Mouse (Mus musculus): ENCODE results near the gene Dcaf12. TPM values are rescaled to one million over a fixed set of nuclear protein-coding genes. Genes with fewer than 3 reads are reported as not detected.
A peak's percentile ranks its signal among the peaks of the same experiment; 100 is the strongest.

The Dcaf12 gene
- polyA plus RNA-seq, 1 experiment, result 34.1 TPM

DNA sequence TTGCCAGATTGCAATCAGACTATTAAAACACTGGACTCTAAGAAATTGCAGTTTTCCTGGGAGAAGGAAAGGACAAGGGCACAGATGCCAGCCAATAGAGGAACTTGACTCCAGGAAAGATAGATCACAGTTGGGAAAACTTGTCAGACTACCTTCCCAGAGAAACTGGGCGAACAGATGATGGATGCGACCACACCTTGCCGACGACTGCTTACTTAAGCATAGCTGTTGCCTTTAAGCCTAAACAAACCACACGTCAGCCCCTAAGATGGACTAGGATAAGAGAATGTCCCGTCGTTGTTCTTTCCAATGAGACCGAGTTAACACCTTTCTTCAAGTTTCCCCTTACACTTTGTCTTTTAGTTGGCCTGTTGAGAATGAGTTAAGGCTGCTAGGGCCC lies 484 bp upstream of the Dcaf12 start:
- peak overlapping the region; percentile 65 for H3K27ac ChIP-seq (ENCODE audit: insufficient read depth, low read length)
- peak overlapping the region; percentile 80 for H3K4me3 ChIP-seq (ENCODE audit: insufficient read depth, low read length)
- peaks cover 9% of the 10 kb centered on the region for H3K4me1 ChIP-seq (ENCODE audit: control insufficient read depth, insufficient read depth, low read length)
- no peak for TF ChIP-seq POLR2A (IDR thresholded peaks at IDR 0.05; ENCODE audit: extremely low read depth, insufficient read depth, low read length)
- no peak for TF ChIP-seq CTCF (IDR thresholded peaks at IDR 0.05; ENCODE audit: extremely low read depth, insufficient read depth, low read length)

DNA sequence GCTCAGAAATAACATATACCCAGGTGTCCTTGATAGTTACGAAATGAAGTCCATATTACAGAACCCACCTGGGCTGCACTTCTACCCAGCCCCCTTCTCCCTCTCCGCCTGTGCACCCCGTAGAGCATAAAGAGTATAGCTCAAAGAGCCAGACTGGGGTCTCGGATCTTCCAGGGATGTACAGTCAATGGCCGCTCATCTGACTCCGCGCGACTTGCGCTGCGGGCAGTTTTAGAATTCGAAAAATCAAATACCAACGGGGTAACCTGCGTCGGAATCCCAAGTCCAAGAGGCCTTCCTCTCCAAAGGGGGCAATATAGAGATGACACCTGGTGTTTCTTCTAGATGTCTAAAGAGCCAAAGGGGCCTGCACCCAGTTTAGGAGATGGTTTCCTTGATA lies 967 bp downstream of the Dcaf12 start:
- H3K27ac ChIP-seq (ENCODE audit: insufficient read depth, low read length), result no peak overlapping the region
- peak overlapping the region; percentile 80 for H3K4me3 ChIP-seq (ENCODE audit: insufficient read depth, low read length)
- TF ChIP-seq POLR2A (IDR thresholded peaks at IDR 0.05; ENCODE audit: extremely low read depth, insufficient read depth, low read length) (no peak), CTCF (IDR thresholded peaks at IDR 0.05; ENCODE audit: extremely low read depth, insufficient read depth, low read length) (no peak)
- peaks cover 9% of the 10 kb centered on the region for H3K4me1 ChIP-seq (ENCODE audit: control insufficient read depth, insufficient read depth, low read length)

DNA sequence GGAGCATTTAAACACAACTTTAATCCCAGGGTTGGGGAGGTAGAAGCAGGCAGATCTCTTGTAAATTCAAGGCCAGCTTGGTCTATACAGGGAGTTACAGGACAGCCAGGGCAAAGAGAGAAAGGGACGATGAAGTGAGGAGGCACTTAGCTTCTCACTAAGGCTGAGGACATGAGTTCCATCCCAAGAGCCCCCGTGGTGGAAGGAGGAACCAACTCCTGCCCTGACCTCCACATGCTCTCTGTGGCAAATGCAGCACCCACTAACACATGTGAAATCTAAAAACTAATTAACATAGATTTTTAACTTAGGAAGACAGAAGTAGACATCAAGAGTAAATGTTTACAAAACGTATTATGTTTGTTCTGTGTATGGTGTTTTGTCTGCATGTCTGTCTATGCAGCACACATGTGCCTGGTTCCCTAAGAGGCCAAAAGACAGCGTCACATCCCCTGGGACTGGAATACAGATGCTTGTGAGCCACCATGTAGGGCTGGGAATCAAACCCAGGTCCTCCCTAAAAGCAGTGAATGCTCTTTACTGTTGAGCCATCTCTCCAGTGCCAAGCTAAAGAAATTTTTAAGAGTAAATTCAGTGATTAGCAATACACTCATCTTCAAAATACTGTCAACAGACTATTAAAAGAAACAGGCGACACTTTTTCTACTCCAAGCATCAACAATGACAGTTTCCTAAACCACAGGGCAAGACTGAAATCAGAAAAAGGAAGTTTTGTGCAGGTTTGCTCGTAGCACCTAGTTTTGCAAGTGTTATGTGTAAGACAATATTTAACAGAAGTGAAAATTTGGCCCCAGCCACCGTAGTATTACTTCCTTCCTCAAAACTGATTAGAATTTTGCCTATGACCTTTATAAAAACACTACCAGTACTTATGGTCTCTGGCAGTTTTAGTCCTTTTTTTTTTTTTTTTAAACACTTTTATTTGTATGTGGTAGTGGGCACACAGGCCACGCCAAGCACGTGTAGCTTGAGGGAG lies 3.8 kb downstream of the Dcaf12 start:
- H3K27ac ChIP-seq (ENCODE audit: insufficient read depth, low read length), result no peak overlapping the region
- H3K4me1 ChIP-seq (ENCODE audit: control insufficient read depth, insufficient read depth, low read length), result peaks cover 9% of the 10 kb centered on the region
- TF ChIP-seq POLR2A (IDR thresholded peaks at IDR 0.05; ENCODE audit: extremely low read depth, insufficient read depth, low read length) (no peak), CTCF (IDR thresholded peaks at IDR 0.05; ENCODE audit: extremely low read depth, insufficient read depth, low read length) (no peak)
- no peak overlapping the region for H3K4me3 ChIP-seq (ENCODE audit: insufficient read depth, low read length)

DNA sequence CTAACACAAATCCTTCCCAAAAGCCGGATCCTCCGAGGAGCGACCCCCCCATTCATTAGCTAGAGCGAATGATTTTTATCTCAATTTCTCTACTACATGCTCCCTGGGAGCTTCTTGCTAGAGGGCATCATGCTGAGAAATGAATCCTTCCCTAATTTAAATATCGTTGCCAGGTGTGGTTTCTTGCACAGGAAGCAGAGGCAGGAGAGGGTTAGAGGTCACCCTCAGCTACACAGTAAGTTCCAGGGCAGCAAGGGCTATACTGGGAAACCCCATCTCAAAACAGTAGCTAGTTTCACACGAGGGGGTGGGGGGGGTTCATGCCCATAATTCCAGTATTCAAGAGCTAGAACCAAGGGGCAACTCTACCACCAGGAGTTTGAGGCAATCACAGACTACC lies 7.3 kb downstream of the Dcaf12 start:
- Histone ChIP-seq H3K4me1 (ENCODE audit: control insufficient read depth, insufficient read depth, low read length) (no peaks in the 10 kb centered on the region; the same call in 1 of the 2 replicates), H3K27ac (ENCODE audit: insufficient read depth, low read length) (no peak overlapping the region), H3K4me3 (ENCODE audit: insufficient read depth, low read length) (no peak overlapping the region)
- TF ChIP-seq POLR2A (IDR thresholded peaks at IDR 0.05; ENCODE audit: extremely low read depth, insufficient read depth, low read length) (no peak), CTCF (IDR thresholded peaks at IDR 0.05; ENCODE audit: extremely low read depth, insufficient read depth, low read length) (no peak)

DNA sequence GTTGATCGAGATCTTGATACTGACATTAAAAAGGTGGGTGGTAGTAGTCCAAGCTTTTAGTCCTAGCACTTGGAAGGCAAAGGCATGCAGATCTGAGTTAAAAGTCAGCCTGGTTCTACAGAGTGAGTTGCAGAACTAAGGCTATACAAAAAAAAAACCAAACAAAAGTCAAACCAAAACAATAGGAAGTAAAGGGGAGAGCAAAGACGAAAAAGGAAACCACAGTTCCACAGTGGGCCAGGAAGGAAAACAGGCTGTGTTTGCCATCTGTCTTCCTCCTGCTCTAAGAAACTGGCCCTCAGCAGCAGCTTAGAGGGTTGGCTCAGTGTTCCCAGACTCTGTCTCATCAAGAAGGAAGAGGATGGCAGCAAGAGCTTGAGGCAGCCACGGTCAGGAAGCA lies 10.4 kb downstream of the Dcaf12 start:
- Histone ChIP-seq H3K27ac (ENCODE audit: insufficient read depth, low read length) (no peak overlapping the region), H3K4me3 (ENCODE audit: insufficient read depth, low read length) (no peak overlapping the region), H3K4me1 (ENCODE audit: control insufficient read depth, insufficient read depth, low read length) (no peaks in the 10 kb centered on the region; the same call in 1 of the 2 replicates)
- TF ChIP-seq POLR2A (IDR thresholded peaks at IDR 0.05; ENCODE audit: extremely low read depth, insufficient read depth, low read length) (no peak), CTCF (IDR thresholded peaks at IDR 0.05; ENCODE audit: extremely low read depth, insufficient read depth, low read length) (no peak)

DNA sequence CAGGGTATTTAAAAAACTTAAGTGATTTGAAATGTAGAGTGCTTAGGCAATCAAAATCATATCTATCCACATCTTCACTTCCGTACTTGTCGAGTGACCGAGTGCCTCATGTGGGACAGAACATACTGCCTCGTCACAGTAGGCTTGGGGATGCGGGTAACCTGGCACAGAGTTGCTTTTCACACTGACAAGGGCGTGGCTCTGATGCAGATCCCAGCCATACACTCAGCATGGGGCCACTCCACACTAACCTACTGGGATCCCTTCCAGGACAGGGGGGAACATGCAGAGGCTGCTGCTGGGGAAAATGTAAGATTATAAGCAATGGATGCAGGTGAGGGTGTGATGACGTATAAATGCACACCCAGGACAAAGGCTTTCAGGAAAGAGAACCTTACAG lies 11.0 kb downstream of the Dcaf12 start:
- no peak overlapping the region for H3K27ac ChIP-seq (ENCODE audit: insufficient read depth, low read length)
- no peak overlapping the region for H3K4me3 ChIP-seq (ENCODE audit: insufficient read depth, low read length)
- TF ChIP-seq CTCF (IDR thresholded peaks at IDR 0.05; ENCODE audit: extremely low read depth, insufficient read depth, low read length) (no peak), POLR2A (IDR thresholded peaks at IDR 0.05; ENCODE audit: extremely low read depth, insufficient read depth, low read length) (no peak)
- no peaks in the 10 kb centered on the region; the same call in 1 of the 2 replicates for H3K4me1 ChIP-seq (ENCODE audit: control insufficient read depth, insufficient read depth, low read length)

DNA sequence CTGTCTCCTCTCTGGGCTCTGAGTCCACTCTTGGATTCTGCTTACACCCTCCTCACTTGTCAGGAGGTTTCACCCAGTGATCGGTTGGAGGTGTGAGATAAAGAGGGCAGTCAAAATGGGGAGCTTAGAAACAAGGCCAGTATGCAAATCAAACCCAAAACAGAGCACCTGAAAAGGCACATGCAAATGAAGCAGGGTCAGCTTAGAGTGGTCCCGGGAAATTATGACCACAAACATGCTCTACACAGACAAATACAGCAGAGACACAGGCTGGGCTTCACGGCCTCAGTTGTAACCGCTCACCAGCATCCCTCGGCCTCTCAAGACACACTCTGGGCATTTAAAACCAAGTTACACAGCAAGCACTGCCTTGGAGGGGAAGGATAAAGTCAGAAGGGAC lies 15.7 kb downstream of the Dcaf12 start:
- H3K4me3 ChIP-seq (ENCODE audit: insufficient read depth, low read length), result no peak overlapping the region
- H3K4me1 ChIP-seq (ENCODE audit: control insufficient read depth, insufficient read depth, low read length), result no peaks in the 10 kb centered on the region
- no peak overlapping the region for H3K27ac ChIP-seq (ENCODE audit: insufficient read depth, low read length)
- no peak for TF ChIP-seq POLR2A (IDR thresholded peaks at IDR 0.05; ENCODE audit: extremely low read depth, insufficient read depth, low read length)
- TF ChIP-seq CTCF (IDR thresholded peaks at IDR 0.05; ENCODE audit: extremely low read depth, insufficient read depth, low read length), result no peak

DNA sequence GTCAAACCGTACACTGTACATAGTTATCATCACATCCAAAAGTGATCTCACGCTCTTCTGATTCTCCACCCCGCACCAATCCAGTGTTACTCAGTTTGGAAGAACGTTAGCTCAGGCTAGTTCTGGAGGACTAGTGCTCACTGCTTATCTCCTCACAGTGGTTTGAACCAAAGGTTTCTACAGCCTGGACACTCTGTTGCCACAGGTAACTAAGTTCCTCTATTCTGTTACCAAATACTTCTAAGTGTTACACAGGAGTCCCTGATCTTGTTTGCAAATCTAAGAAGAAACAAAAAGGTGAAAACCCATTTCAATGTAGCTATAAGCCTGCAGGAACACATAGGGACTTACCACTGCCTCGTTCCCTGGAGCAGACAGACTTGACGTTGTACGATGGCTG lies 18.7 kb downstream of the Dcaf12 start:
- TF ChIP-seq CTCF (IDR thresholded peaks at IDR 0.05; ENCODE audit: extremely low read depth, insufficient read depth, low read length) (no peak), POLR2A (IDR thresholded peaks at IDR 0.05; ENCODE audit: extremely low read depth, insufficient read depth, low read length) (no peak)
- Histone ChIP-seq H3K27ac (ENCODE audit: insufficient read depth, low read length) (no peak overlapping the region), H3K4me3 (ENCODE audit: insufficient read depth, low read length) (no peak overlapping the region), H3K4me1 (ENCODE audit: control insufficient read depth, insufficient read depth, low read length) (no peaks in the 10 kb centered on the region)

DNA sequence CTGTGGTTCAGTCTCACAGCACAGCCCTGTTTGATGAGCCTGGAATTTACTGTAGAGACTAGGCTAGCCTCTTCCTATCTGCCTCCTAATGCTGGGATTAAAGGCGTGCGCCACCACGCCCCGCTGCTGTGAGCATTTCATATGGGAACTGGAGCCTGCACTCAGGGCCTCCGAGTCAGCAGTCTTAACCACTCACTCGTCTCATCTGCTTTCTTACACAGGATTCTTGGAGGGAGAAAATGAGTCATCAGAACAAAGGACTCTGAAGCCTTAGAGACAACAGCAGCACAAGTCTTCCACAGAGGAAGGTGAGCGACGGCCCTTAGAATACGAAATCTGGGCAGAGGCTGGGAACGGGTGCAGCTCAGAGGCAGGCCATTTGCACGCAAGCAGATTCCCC lies 19.2 kb downstream of the Dcaf12 start:
- Histone ChIP-seq H3K27ac (ENCODE audit: insufficient read depth, low read length) (no peak overlapping the region), H3K4me1 (ENCODE audit: control insufficient read depth, insufficient read depth, low read length) (no peaks in the 10 kb centered on the region), H3K4me3 (ENCODE audit: insufficient read depth, low read length) (no peak overlapping the region)
- TF ChIP-seq CTCF (IDR thresholded peaks at IDR 0.05; ENCODE audit: extremely low read depth, insufficient read depth, low read length) (no peak), POLR2A (IDR thresholded peaks at IDR 0.05; ENCODE audit: extremely low read depth, insufficient read depth, low read length) (no peak)

DNA sequence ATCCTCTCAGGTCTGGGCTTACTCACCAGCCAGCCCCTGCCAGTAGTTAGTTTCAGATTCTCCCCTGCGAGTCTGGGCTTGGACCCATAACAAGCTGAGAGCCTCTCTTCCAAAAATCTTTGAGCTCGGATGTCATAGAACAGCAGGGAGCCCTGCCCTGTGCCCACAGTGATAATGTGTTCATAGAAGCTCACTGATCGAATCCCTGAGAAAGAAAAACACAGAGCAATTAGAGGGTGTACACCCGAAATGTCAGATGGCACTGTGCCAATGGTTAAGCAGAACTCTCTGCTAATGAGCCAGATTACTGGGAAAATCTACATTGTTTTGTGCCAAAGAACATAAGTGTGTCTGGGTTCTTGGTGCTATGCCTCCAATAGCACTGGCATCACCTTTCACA lies 20.8 kb downstream of the Dcaf12 start:
- no peak for TF ChIP-seq POLR2A (IDR thresholded peaks at IDR 0.05; ENCODE audit: extremely low read depth, insufficient read depth, low read length)
- TF ChIP-seq CTCF (IDR thresholded peaks at IDR 0.05; ENCODE audit: extremely low read depth, insufficient read depth, low read length), result no peak
- Histone ChIP-seq H3K4me1 (ENCODE audit: control insufficient read depth, insufficient read depth, low read length) (no peaks in the 10 kb centered on the region), H3K4me3 (ENCODE audit: insufficient read depth, low read length) (no peak overlapping the region), H3K27ac (ENCODE audit: insufficient read depth, low read length) (no peak overlapping the region)

All from cortical plate, adult 2 months (tissue).